Mouse (Mus musculus) kidney, postnatal 36 days (tissue): ENCODE measurements at regions not wholly inside any gene's neighbourhood (a gene's known extent, or its start where the extent isn't known, plus 50 kb on each side); places are given as distances from the start of the nearest gene placed in this dataset.

Experiments
- DNase-seq, 2 experiments: peaks; one replicate each; pipeline ENCODE4 v3.0.0; 2021 to 2022; ENCODE audit warnings: mixed read lengths in 2 of 2

DNA sequence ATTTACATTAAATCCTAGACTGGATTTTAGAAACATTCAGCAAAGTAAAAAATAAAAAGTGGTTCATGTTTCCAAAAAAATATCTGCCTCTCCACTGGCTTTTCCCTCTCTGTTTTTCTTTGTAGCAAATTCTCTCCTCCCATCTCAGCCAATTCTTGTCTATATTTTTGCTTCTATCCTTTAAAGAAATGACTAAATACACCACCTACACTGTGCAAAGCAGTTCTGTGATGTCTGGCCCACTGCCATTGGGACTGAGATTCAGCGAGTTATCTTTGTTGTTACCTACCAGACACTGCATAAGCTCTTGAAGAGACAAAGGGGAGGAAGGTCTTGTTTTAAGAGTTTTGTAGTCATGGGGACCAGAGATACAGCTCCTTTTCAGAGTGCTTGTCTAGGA is 835.8 kb upstream of the Klhl29 start:
- DNase-seq, result no peak

GRCm38 (mm10) chr12:6189232-6189631 is 813.8 kb upstream of the Klhl29 start:
- DNase-seq, result no peak

DNA sequence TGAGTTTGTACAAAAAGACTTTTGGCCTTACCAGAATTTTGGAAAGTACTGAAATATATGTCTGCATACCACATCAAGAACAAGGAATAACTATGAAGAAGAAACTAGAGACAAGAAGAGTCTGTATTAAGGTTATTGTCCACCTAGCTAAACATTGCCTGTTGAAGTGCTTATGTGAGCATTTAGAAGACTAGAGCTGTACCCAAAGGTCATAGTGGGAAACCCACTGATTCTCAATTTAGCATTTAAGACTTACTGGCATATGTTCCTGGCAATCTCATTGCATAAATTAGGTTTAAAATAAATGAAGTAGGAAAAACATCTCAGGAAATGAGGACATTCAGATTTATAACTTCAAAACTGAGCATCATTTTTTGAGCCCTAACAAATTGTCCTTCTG is 793.3 kb upstream of the Klhl29 start:
- DNase-seq, result no peak

- no peak for DNase-seq
These were observed 778.8 kb upstream of the Klhl29 start for GRCm38 (mm10) chr12:6154287-6154686.

GRCm38 (mm10) chr12:6151476-6151875 is 776.0 kb upstream of the Klhl29 start:
- no peak for DNase-seq

DNA sequence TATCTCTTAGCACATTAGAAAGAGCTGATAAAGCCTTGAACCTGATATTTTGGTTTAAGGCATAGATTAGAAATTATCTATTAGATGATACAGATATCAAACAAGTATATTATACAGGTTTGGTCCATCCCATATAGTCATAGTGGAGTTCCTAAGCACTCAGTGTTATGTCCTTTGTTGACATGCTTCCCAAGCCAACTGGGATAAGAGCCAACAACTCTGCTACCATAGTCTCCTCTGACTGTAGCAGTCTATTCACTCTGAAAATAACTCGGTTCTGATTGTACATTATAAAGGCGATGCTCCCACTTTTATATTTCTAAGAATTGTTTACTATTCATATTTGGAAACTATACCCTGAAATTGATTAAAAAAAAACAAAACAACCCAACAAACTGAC is 757.0 kb upstream of the Klhl29 start:
- DNase-seq, result no peak

DNA sequence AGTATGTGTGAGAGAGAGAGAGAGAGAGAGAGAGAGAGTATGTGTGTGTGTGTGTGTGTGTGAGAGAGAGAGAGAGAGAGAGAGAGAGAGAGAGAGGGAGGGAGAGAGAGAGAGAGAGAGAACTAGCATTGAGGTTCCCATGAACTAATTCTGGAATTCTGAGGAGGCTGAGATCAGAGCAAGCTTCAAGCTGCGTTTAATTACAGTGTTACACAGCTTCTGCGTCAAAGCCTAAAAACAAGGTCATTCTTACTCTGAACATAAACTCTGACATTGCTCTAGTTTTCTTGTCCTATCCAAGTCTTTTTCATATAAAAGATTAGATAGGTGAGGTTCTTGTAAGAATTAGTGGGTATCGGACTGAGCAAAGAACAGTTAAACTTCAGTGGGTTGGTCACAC is 744.1 kb upstream of the Klhl29 start:
- DNase-seq, result no peak

- no peak for DNase-seq
These were observed 739.8 kb upstream of the Klhl29 start for GRCm38 (mm10) chr12:6115254-6115653.

GRCm38 (mm10) chr12:6097295-6097694 is 721.8 kb upstream of the Klhl29 start:
- no peak for DNase-seq

GRCm38 (mm10) chr12:6087627-6088350 is 712.3 kb upstream of the Klhl29 start:
- DNase-seq, result no peak

DNA sequence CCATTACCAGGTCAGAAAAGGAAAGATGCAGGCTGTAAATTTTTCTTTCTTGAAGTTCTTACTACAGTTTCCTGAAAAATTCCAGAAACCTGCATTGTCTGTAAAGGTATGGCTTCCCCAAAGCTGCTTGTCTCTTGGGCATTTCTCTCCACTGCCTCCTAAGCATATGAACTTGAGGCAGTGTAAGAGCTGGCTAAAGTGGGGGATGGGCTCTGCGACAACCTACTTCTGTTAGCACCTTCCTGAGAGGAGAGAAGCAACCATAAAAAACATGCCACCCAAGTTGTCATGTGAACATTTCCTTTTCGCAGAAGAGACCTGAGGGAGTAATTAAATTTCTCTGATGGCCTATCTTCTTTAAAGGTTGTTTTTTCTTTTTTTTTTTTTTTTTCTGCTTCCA is 711.6 kb upstream of the Klhl29 start:
- DNase-seq, result no peak

DNA sequence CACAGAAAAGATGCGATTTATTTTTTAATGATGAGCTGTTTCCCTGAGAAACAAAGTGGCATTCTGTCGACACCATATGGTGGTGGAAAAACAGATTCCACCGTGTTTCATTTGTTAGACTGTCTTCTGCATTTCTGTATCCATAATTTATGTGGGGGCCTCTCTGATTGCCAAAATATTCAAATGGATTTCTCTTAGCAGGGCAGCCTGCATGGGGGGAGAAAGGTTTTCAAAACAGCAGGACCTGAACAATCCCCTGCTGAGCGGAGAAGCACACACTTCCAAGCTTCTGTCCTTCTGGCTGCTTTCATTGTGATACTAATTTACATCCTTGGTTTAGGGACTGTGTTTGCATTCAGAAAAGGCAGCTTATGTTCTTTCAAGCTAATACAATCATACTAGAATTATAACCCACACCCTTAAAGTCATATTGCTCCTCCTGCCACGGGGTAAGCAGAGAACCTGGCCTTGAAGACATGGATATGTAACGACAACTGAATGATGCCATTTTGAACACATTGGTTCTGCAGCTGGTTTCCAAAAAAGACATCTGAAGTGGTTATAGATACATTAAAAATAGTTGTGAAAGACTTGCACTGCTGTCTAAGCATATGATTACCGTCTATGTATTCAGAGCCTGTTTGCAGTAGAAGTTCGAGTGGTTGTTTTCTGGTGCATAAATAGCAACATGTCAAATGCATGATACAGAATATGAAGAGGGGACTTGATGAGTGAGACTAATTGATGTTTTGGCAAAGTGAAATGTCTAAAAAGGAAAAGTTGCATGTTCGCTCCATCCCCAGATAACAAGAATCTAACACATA is 671.6 kb upstream of the Klhl29 start:
- DNase-seq, result no peak

- no peak for DNase-seq
These were observed 670.6 kb upstream of the Klhl29 start for GRCm38 (mm10) chr12:6046110-6046509.

DNA sequence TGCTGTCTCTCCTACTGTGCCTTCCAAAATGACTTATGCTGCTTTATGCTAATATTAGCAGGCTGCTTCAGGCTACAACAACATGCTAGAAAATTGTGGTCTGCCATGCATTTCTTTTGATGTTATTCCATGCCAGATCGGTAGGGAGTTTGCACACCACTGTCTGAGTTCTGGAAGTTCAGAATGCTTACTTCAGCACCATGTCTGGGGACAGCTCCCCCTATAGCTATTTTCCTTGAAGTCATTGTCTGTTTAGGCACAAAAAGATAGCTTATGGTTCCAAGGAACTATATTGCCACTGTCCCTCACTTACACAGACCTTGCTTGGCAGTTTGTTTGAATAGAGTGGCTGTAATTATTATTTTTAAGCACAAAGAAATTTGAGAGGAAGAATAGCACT is 666.8 kb upstream of the Klhl29 start:
- peak in 1 of 2 experiments; percentile 14 for DNase-seq

DNA sequence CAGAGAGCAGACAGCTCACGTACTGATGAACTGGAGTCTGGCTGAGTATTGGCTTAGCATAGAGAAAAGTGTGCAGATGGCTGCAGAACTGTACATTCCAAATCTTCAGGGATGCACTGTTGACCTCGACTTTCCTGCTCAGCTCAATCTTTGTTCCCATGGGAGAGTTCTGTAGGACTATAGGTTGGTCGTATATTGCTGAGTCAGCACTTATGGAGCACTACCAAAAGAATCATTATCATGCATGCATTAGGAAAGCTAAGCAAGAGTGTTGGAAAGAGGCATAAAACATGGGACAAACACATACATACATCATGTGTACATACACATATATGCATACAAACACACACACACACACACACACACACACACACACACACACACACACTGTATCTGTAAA is 648.6 kb upstream of the Klhl29 start:
- DNase-seq, result no peak

DNA sequence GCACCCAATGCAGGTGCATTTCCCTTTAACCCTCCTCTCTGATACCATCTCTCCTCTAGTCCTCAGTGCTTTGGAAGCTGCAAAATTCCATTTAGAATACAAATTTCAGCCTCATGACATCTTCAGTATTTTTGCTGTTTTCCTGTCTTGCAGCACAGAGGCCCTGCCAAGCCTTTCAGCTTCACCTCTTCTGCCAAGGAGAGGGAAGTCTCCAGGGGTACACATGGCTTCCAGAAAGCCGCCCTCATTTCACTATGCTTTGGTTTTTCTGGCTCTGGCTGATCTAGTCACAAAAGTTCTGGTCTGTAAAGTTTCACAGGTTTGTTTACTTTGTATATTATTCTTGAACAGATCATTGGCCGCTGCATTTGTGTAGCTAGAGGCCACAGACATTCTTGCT is 647.0 kb upstream of the Klhl29 start:
- DNase-seq, result no peak

GRCm38 (mm10) chr12:6000961-6001360 is 625.5 kb upstream of the Klhl29 start:
- DNase-seq, result no peak

GRCm38 (mm10) chr12:5997366-5997765 is 621.9 kb upstream of the Klhl29 start:
- no peak for DNase-seq

- DNase-seq, result no peak
These were observed 621.2 kb upstream of the Klhl29 start for GRCm38 (mm10) chr12:5996672-5997071.

GRCm38 (mm10) chr12:5983937-5984610 is 608.6 kb upstream of the Klhl29 start:
- peak in 1 of 2 experiments; percentile 2 for DNase-seq

DNA sequence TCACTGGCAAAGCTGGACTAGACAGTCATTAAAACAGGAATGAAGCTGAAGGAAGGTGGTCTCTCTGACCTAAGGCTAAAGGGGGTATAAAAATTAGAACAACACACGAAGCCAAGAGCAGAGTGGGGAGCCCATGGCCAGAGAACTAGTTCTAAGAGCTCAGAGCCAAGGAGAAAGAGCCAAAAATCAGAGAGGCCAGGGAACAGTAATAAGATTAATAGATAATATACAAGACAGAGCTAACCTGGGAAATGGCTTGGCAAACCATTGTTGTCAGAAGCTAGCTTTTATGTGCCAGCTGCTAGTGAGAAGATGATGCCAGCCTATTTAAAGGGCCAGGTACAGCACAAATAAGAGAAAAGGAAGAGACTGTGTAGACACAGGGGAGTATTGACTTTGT is 606.6 kb upstream of the Klhl29 start:
- DNase-seq, result no peak

- no peak for DNase-seq
These were observed 600.4 kb upstream of the Klhl29 start for GRCm38 (mm10) chr12:5975926-5976325.

DNA sequence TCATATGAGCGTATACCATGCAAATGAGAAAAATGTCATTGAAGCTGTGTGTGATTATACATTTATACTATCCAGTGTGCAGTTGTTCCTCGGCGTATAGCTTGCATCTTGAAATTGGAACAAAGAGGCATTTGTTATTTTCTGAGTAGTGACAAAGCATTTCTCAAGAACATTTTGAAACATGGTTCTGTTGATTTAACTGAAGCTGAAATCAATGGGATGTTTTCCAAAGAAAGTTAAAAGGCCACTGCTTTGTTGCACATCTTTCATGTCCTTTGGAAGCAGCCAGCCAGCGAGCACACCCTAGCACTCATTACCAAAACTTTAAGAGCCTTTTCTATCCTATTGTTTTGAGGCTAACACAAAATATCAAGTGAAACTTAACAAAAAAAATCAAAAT is 594.1 kb upstream of the Klhl29 start:
- no peak for DNase-seq

DNA sequence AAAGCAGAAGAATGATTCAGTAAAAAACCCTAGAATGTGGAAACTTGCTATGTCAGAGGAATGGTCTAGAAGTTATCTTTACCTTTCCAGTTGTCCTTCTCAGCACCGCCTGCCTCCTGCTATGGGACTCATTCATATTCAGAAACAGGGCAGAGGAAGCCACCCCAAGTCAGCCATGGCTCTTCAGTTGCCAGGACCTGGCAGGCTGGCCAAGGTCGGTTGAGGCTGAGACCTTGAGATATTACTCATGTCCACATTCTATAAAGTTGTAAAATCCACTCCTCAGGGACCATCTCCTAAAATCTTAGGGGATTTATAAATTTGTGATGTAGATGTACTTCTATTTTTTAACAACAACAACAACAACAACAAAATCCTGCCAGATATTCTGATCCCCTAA is 580.7 kb upstream of the Klhl29 start:
- DNase-seq, result no peak
